Mouse (Mus musculus): ENCODE data around the gene Mex3b. TPM values are rescaled to one million over a fixed set of nuclear protein-coding genes. Genes with fewer than 3 reads are reported as not detected.

Mex3b gene
- polyA plus RNA-seq (2016; fragmentation: Nextera tagmentation; extraction: Ambion mirVana), result 15.6 and 17.1 TPM in 2 replicates

DNA sequence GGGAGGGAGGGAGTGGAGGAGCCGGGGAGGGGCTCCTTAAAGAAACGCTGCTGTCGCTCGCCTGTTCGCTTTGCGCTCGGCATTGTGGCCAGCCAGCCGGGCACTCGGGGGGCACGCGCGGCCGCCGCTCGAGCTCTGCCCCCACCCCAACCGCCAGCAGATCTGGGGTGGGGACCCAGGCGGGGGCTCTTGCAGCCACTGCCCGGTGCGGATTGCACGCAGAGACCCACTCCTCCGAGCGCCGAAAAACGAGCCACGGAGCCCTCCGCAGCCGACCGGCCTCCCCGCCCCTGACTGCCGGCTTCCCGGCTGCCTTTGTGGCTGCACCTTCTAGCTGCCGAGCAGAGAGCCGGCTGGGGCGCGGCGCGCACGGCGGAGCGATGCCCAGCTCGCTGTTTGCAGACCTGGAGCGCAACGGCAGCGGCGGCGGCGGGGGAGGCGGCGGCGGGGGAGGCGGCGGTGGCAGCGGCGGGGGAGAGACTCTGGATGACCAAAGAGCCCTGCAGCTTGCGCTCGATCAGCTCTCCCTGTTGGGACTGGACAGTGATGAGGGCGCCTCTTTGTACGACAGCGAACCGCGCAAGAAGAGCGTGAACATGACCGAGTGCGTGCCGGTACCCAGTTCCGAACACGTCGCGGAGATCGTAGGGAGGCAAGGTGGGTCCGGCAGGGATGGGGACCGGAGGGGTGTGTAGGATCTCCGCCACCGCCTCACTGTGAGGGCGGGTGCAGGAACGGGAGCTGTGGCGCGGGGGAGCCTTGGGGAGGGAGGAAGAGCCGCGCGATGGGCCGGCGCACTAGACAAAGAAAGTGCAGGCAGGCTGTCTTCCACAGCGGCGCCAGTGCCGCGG, at the start of gene Mex3b:
TSS of gene Mex3b (plus strand) at position 63 of the 851 bp plus-strand sequence.
- Histone ChIP-seq H3K4me2 (peak within 1 kb of the TSS; percentile 92), H3K4me3 (peak within 1 kb of the TSS; percentile 73), H3K9ac (peak within 1 kb of the TSS; percentile 93), H3K9me3 (replicated peaks) (no peaks in the 10 kb centered on the region), H3K4me1 (replicated peaks) (peaks cover 21% of the 10 kb centered on the region), H3K27ac (ENCODE audit: poor library complexity, severe bottlenecking) (peak within 1 kb of the TSS; percentile 97), H3K27me3 (replicated peaks) (no peaks in the 10 kb centered on the region), H3K36me3 (peaks cover 18% of the 10 kb centered on the region)
- under 1% methylated on average over 86 of the region's 87 CpGs for WGBS
- ATAC-seq (ENCODE audit: insufficient number of reproducible peaks, low FRiP score), result 0 out of 2 replicates have a peak, but pooled peaks have one; percentile 0

- Histone ChIP-seq H3K4me1 (replicated peaks) (0 out of 2 replicates have a peak, but pooled peaks cover 4% of the 10 kb centered on the region), H3K9me3 (replicated peaks) (peaks cover 10% of the 10 kb centered on the region), H3K36me3 (no peaks in the 10 kb centered on the region), H3K4me3 (no peak overlapping the region), H3K27ac (ENCODE audit: poor library complexity, severe bottlenecking) (no peak overlapping the region), H3K27me3 (replicated peaks) (no peaks in the 10 kb centered on the region), H3K4me2 (no peak overlapping the region), H3K9ac (no peak overlapping the region)
- 89% methylated on average over 7 of the region's 7 CpGs for WGBS
- no peak for ATAC-seq (ENCODE audit: insufficient number of reproducible peaks, low FRiP score)
Measured at GRCm38 (mm10) chr7:82819541-82819940, 47.6 kb upstream of the Mex3b start.

DNA sequence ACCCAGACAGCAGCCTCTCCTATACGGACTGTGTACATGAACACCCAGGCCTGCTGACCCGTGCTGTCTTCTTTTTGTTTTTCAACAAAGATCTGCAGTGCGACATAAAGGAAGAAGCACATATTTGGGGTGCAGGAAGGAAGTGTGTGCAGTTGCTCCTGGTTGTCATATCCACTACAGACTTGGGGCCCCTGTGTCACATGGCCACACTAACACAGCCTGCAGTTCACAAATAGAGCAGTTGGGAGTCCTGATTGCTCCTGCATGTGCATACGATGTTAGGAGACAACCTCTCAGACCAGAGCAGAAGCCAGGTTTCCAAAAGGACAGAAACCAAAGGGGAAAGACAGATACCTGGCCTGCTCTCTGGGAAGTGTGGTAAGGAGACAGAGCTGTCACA, 46.5 kb upstream of the Mex3b start:
- Histone ChIP-seq H3K9me3 (replicated peaks) (peaks cover 10% of the 10 kb centered on the region), H3K4me2 (no peak overlapping the region), H3K9ac (no peak overlapping the region), H3K27me3 (replicated peaks) (no peaks in the 10 kb centered on the region), H3K36me3 (no peaks in the 10 kb centered on the region), H3K4me3 (no peak overlapping the region), H3K4me1 (replicated peaks) (0 out of 2 replicates have a peak, but pooled peaks cover 4% of the 10 kb centered on the region), H3K27ac (ENCODE audit: poor library complexity, severe bottlenecking) (no peak overlapping the region)
- 66% methylated on average over 4 of the region's 4 CpGs for WGBS
- ATAC-seq (ENCODE audit: insufficient number of reproducible peaks, low FRiP score), result no peak

DNA sequence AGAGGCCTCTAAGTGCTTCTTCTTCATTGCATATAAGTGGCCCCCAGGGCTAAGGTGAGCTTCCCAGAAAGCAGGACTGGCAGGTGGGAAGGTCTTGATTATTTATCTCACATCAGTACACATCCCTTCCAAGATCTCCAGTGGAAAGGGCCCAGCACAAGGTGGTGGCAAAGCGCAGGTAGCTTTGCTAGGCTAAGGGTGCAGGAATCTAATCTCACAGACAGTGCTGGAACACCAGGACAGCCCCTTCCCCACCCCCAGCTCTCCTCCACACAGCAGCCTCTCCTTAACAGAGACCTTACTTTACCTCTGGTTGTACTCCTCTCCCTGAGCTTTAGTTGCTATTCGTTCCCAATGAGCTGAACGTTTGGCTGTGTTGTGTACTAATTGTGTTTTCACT, 45.6 kb upstream of the Mex3b start:
- ATAC-seq (ENCODE audit: insufficient number of reproducible peaks, low FRiP score), result no peak
- 67% methylated on average over 3 of the region's 3 CpGs for WGBS
- Histone ChIP-seq H3K27ac (ENCODE audit: poor library complexity, severe bottlenecking) (no peak overlapping the region), H3K27me3 (replicated peaks) (no peaks in the 10 kb centered on the region), H3K36me3 (no peaks in the 10 kb centered on the region), H3K4me1 (replicated peaks) (0 out of 2 replicates have a peak, but pooled peaks cover 4% of the 10 kb centered on the region), H3K9me3 (replicated peaks) (peaks cover 8% of the 10 kb centered on the region), H3K9ac (no peak overlapping the region), H3K4me3 (no peak overlapping the region), H3K4me2 (no peak overlapping the region)

GRCm38 (mm10) chr7:82822528-82822927, 44.6 kb upstream of the Mex3b start:
- Histone ChIP-seq H3K27me3 (replicated peaks) (no peaks in the 10 kb centered on the region), H3K4me3 (no peak overlapping the region), H3K9me3 (replicated peaks) (no peaks in the 10 kb centered on the region), H3K9ac (no peak overlapping the region), H3K36me3 (no peaks in the 10 kb centered on the region), H3K4me2 (no peak overlapping the region), H3K4me1 (replicated peaks) (0 out of 2 replicates have a peak, but pooled peaks cover 4% of the 10 kb centered on the region), H3K27ac (ENCODE audit: poor library complexity, severe bottlenecking) (no peak overlapping the region)
- no peak for ATAC-seq (ENCODE audit: insufficient number of reproducible peaks, low FRiP score)
- WGBS, result 18% methylated on average over 1 of the region's 1 CpGs

- H3K9ac ChIP-seq, result no peak overlapping the region
- H3K4me2 ChIP-seq, result no peak overlapping the region
- no peaks in the 10 kb centered on the region for H3K36me3 ChIP-seq
- WGBS, result 32% methylated on average over 2 of the region's 2 CpGs
- no peaks in the 10 kb centered on the region for H3K27me3 ChIP-seq (replicated peaks)
- no peak overlapping the region for H3K27ac ChIP-seq (ENCODE audit: poor library complexity, severe bottlenecking)
- H3K4me1 ChIP-seq (replicated peaks), result peaks cover 6% of the 10 kb centered on the region; the same call in 1 of the 2 replicates
- no peak for ATAC-seq (ENCODE audit: insufficient number of reproducible peaks, low FRiP score)
- no peaks in the 10 kb centered on the region for H3K9me3 ChIP-seq (replicated peaks)
- H3K4me3 ChIP-seq, result no peak overlapping the region
Measured at GRCm38 (mm10) chr7:82828193-82828592, 38.9 kb upstream of the Mex3b start.

GRCm38 (mm10) chr7:82829516-82829915, 37.6 kb upstream of the Mex3b start:
- Histone ChIP-seq H3K4me3 (no peak overlapping the region), H3K4me1 (replicated peaks) (peaks cover 6% of the 10 kb centered on the region; the same call in 1 of the 2 replicates), H3K27ac (ENCODE audit: poor library complexity, severe bottlenecking) (no peak overlapping the region), H3K27me3 (replicated peaks) (no peaks in the 10 kb centered on the region), H3K9ac (no peak overlapping the region), H3K36me3 (no peaks in the 10 kb centered on the region), H3K4me2 (no peak overlapping the region), H3K9me3 (replicated peaks) (no peaks in the 10 kb centered on the region)
- no peak for ATAC-seq (ENCODE audit: insufficient number of reproducible peaks, low FRiP score)
- 79% methylated on average over 3 of the region's 3 CpGs for WGBS

- Histone ChIP-seq H3K27me3 (replicated peaks) (no peaks in the 10 kb centered on the region), H3K27ac (ENCODE audit: poor library complexity, severe bottlenecking) (no peak overlapping the region), H3K4me1 (replicated peaks) (no peaks in the 10 kb centered on the region), H3K4me2 (no peak overlapping the region), H3K4me3 (no peak overlapping the region), H3K36me3 (no peaks in the 10 kb centered on the region), H3K9ac (no peak overlapping the region), H3K9me3 (replicated peaks) (no peaks in the 10 kb centered on the region)
- ATAC-seq (ENCODE audit: insufficient number of reproducible peaks, low FRiP score), result no peak
- 56% methylated on average over 4 of the region's 4 CpGs for WGBS
Measured at GRCm38 (mm10) chr7:82834471-82834870, 32.7 kb upstream of the Mex3b start.

- Histone ChIP-seq H3K27me3 (replicated peaks) (no peaks in the 10 kb centered on the region), H3K27ac (ENCODE audit: poor library complexity, severe bottlenecking) (no peak overlapping the region), H3K36me3 (no peaks in the 10 kb centered on the region), H3K4me2 (no peak overlapping the region), H3K4me1 (replicated peaks) (no peaks in the 10 kb centered on the region), H3K9me3 (replicated peaks) (no peaks in the 10 kb centered on the region), H3K9ac (no peak overlapping the region), H3K4me3 (no peak overlapping the region)
- ATAC-seq (ENCODE audit: insufficient number of reproducible peaks, low FRiP score), result no peak
- 44% methylated on average over 1 of the region's 1 CpGs for WGBS
Measured at GRCm38 (mm10) chr7:82838414-82838813, 28.7 kb upstream of the Mex3b start.

GRCm38 (mm10) chr7:82838965-82839675, 28.0 kb upstream of the Mex3b start:
- Histone ChIP-seq H3K36me3 (no peaks in the 10 kb centered on the region), H3K27ac (ENCODE audit: poor library complexity, severe bottlenecking) (no peak overlapping the region), H3K4me1 (replicated peaks) (no peaks in the 10 kb centered on the region), H3K9ac (no peak overlapping the region), H3K4me3 (no peak overlapping the region), H3K9me3 (replicated peaks) (no peaks in the 10 kb centered on the region), H3K27me3 (replicated peaks) (no peaks in the 10 kb centered on the region), H3K4me2 (no peak overlapping the region)
- 69% methylated on average over 11 of the region's 11 CpGs for WGBS
- no peak for ATAC-seq (ENCODE audit: insufficient number of reproducible peaks, low FRiP score)

- Histone ChIP-seq H3K36me3 (no peaks in the 10 kb centered on the region), H3K27me3 (replicated peaks) (no peaks in the 10 kb centered on the region), H3K27ac (ENCODE audit: poor library complexity, severe bottlenecking) (no peak overlapping the region), H3K4me3 (no peak overlapping the region), H3K9ac (no peak overlapping the region), H3K4me2 (no peak overlapping the region), H3K4me1 (replicated peaks) (no peaks in the 10 kb centered on the region), H3K9me3 (replicated peaks) (no peaks in the 10 kb centered on the region)
- ATAC-seq (ENCODE audit: insufficient number of reproducible peaks, low FRiP score), result no peak
- 49% methylated on average over 10 of the region's 10 CpGs for WGBS
Measured at GRCm38 (mm10) chr7:82842222-82842920, 24.8 kb upstream of the Mex3b start.
